Mouse (Mus musculus) limb, embryonic 14.5 days (tissue): ENCODE results near the gene Npvf. TPM values are rescaled to one million over a fixed set of nuclear protein-coding genes. Genes with fewer than 3 reads are reported as not detected.
A peak's percentile ranks its signal among the peaks of the same experiment; 100 is the strongest.

Experiments
- ATAC-seq: fragments of 200-750 bp; cut with Nextera tagmentation; 2 replicates; pipeline ENCODE4 v1.8.0; 2017; ENCODE audit warnings: low read depth, moderate number of reproducible peaks, moderate TSS enrichment; ENCODE audit not compliant: low FRiP score
- DNase-seq: peaks from one replicate; pipeline ENCODE4 v3.0.0-alpha.2; 2015; ENCODE audit warnings: low spot score
- H3K27ac ChIP-seq: fragments of 300-500 bp; sonication (generic); replicated peaks from 2 replicates; pipeline ENCODE4 v1.5.1; 2014; ENCODE audit warnings: low read depth, mild to moderate bottlenecking, low read length, moderate library complexity, mixed read lengths
- H3K27me3 ChIP-seq: fragments of 300-500 bp; sonication (generic); 2 replicates; pipeline ENCODE4 v1.6.1; 2014; ENCODE audit warnings: low read length, mixed read lengths; ENCODE audit not compliant: control insufficient read depth, insufficient read depth
- H3K36me3 ChIP-seq: fragments of 300-500 bp; sonication (generic); 2 replicates; pipeline ENCODE4 v1.6.1; 2014; ENCODE audit warnings: mild to moderate bottlenecking, low read length, moderate library complexity, mixed read lengths; ENCODE audit not compliant: control insufficient read depth, insufficient read depth
- H3K4me1 ChIP-seq: fragments of 300-500 bp; sonication (generic); 2 replicates; pipeline ENCODE4 v1.6.1; 2014; ENCODE audit warnings: antibody characterized with exemption, low read length, mixed read lengths; ENCODE audit not compliant: control insufficient read depth, insufficient read depth
- H3K4me2 ChIP-seq: fragments of 300-500 bp; sonication (generic); replicated peaks from 2 replicates; pipeline ENCODE4 v1.6.1; 2014; ENCODE audit warnings: low read depth, mild to moderate bottlenecking, low read length, moderate library complexity; ENCODE audit not compliant: severe bottlenecking
- H3K4me3 ChIP-seq: fragments of 300-500 bp; sonication (generic); replicated peaks from 2 replicates; pipeline ENCODE4 v1.5.1; 2014; ENCODE audit warnings: low read length
- H3K9ac ChIP-seq: fragments of 300-500 bp; sonication (generic); 2 replicates; pipeline ENCODE4 v1.6.1; 2014; ENCODE audit warnings: mild to moderate bottlenecking, low read depth, low read length, moderate library complexity; ENCODE audit not compliant: severe bottlenecking
- H3K9me3 ChIP-seq: fragments of 300-500 bp; sonication (generic); 2 replicates; pipeline ENCODE4 v1.6.1; 2016; ENCODE audit warnings: low read length; ENCODE audit not compliant: control insufficient read depth
- POLR2A ChIP-seq: fragments of 200-500 bp; IDR thresholded peaks from 2 replicates; pipeline ENCODE4 v1.8.0; 2012; ENCODE audit warnings: inconsistent platforms, mild to moderate bottlenecking, moderate library complexity, borderline replicate concordance; ENCODE audit not compliant: insufficient read depth, insufficient read length; ENCODE audit errors: extremely low read depth
- WGBS: fragments of 180-500 bp; shearing (Covaris S2); extraction: QIAGEN DNeasy Blood & Tissue Kit; methylation state at CpG from one replicate; pipeline ENCODE4 v1.1.7; 2014; 5-methylcytosine and 5-hydroxymethylcytosine counted together
- polyA plus RNA-seq, 2 experiments: library from polyadenylated mRNA; depleted of rRNA in 1 of 2; stranded (reverse) in 1 of 2; unstranded in 1 of 2; fragments of >200 nt; fragmentation: Nextera tagmentation in 1 of 2; extraction: Ambion mirVana in 1 of 2; gene quantifications; 2 replicates each; pipeline versions ENCODE4 v1.2.1 to v1.2.3; 2012 to 2014

Npvf gene
- polyA plus RNA-seq, 2 experiments, result 0.39 TPM; not detected in 1

- Histone ChIP-seq H3K4me1 (peaks cover 12% of the 10 kb centered on the region; the same call in 1 of the 2 replicates), H3K27ac (no peak overlapping the region), H3K9ac (no peak overlapping the region), H3K4me2 (no peak overlapping the region), H3K36me3 (no peaks in the 10 kb centered on the region), H3K27me3 (peaks cover 5% of the 10 kb centered on the region; the same call in 1 of the 2 replicates), H3K9me3 (no peaks in the 10 kb centered on the region), H3K4me3 (no peak overlapping the region)
- no peak for TF ChIP-seq POLR2A
- WGBS, result 42% methylated on average over 20 of the region's 20 CpGs
- DNase-seq, result no peak
- ATAC-seq, result no peak
These were observed 26.3 kb upstream of the Npvf start for GRCm38 (mm10) chr6:50680224-50681215.

DNA sequence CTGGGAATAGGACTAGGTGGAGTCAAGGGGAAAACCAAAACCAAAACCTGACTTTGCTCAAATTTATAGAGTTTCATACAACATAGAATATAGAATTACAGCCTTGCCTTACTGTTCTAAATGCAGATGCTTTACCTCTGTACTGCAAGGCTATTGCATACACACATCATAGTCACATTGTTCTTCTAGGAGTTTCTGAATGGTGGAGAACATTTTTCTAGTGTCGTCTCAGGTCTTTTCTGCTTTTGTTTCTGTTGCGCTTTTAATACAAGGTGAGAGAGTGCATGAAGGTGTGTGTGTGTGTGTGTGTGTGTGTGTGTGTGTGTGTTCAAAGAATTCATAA, 25.2 kb upstream of the Npvf start:
- no peaks in the 10 kb centered on the region for H3K9me3 ChIP-seq
- H3K4me1 ChIP-seq, result peaks cover 12% of the 10 kb centered on the region; the same call in 1 of the 2 replicates
- peaks cover 5% of the 10 kb centered on the region; the same call in 1 of the 2 replicates for H3K27me3 ChIP-seq
- TF ChIP-seq POLR2A, result no peak
- H3K4me2 ChIP-seq, result no peak overlapping the region
- H3K36me3 ChIP-seq, result no peaks in the 10 kb centered on the region
- DNase-seq (no peak), ATAC-seq (no peak)
- WGBS, result 78% methylated on average over 2 of the region's 2 CpGs
- no peak overlapping the region for H3K9ac ChIP-seq
- H3K4me3 ChIP-seq, result no peak overlapping the region
- H3K27ac ChIP-seq, result no peak overlapping the region

GRCm38 (mm10) chr6:50678826-50679485, 24.7 kb upstream of the Npvf start:
- peaks cover 10% of the 10 kb centered on the region; the same call in 1 of the 2 replicates for H3K4me1 ChIP-seq
- no peaks in the 10 kb centered on the region for H3K36me3 ChIP-seq
- ATAC-seq, result peak; percentile 79
- 25% methylated on average over 8 of the region's 8 CpGs for whole genome bisulfite sequencing
- no peak overlapping the region for H3K27ac ChIP-seq
- no peak overlapping the region for H3K4me3 ChIP-seq
- H3K9me3 ChIP-seq, result no peaks in the 10 kb centered on the region
- no peak overlapping the region for H3K9ac ChIP-seq
- TF ChIP-seq POLR2A, result no peak
- DNase-seq, result peak; percentile 79
- peaks cover 5% of the 10 kb centered on the region; the same call in 1 of the 2 replicates for H3K27me3 ChIP-seq
- H3K4me2 ChIP-seq, result no peak overlapping the region

GRCm38 (mm10) chr6:50671191-50671590, 17.0 kb upstream of the Npvf start:
- no peak overlapping the region for H3K4me2 ChIP-seq
- 83% methylated on average over 3 of the region's 3 CpGs for WGBS
- H3K27me3 ChIP-seq, result 0 out of 2 replicates have a peak, but pooled peaks cover 3% of the 10 kb centered on the region
- H3K9ac ChIP-seq, result no peak overlapping the region
- H3K27ac ChIP-seq, result no peak overlapping the region
- TF ChIP-seq POLR2A, result no peak
- DNase-seq (no peak), ATAC-seq (no peak)
- no peak overlapping the region for H3K4me3 ChIP-seq
- no peaks in the 10 kb centered on the region for H3K36me3 ChIP-seq
- no peaks in the 10 kb centered on the region for H3K9me3 ChIP-seq
- peaks cover 11% of the 10 kb centered on the region for H3K4me1 ChIP-seq

DNA sequence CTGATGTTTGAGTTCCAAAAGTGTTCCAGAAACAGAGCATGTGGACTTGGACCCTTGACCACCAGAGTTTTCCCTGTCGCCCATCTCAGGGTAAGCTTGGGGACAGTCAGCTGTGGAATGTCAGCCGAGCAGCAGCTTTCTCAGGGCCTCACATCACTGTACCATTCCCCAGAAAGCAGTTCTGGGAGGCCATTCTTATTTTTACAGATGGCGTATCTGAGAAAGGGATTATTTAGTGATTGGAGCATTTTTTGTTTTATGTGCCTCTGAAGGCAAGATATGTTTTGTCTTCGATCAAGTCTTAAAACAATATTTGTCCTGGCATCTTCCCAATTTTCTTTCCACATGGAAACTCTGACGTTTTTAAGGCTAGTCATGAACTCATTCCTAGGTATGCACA, 12.7 kb upstream of the Npvf start:
- H3K9ac ChIP-seq, result no peak overlapping the region
- H3K4me2 ChIP-seq, result no peak overlapping the region
- H3K27ac ChIP-seq, result peak overlapping the region; percentile 45
- H3K36me3 ChIP-seq, result no peaks in the 10 kb centered on the region
- peak; percentile 85 for DNase-seq
- ATAC-seq, result peak; percentile 27; the same call in 1 of the 2 replicates
- peaks cover 38% of the 10 kb centered on the region for H3K4me1 ChIP-seq
- H3K27me3 ChIP-seq, result 0 out of 2 replicates have a peak, but pooled peaks cover 3% of the 10 kb centered on the region
- no peaks in the 10 kb centered on the region for H3K9me3 ChIP-seq
- no peak overlapping the region for H3K4me3 ChIP-seq
- no peak for TF ChIP-seq POLR2A
- 42% methylated on average over 5 of the region's 5 CpGs for WGBS
